Mouse (Mus musculus) G1E (cell line): ENCODE measurements at regions not wholly inside any gene's neighbourhood (a gene's known extent, or its start where the extent isn't known, plus 50 kb on each side); places are given as distances from the start of the nearest gene placed in this dataset.

Source experiments
- CTCF ChIP-seq: IDR thresholded peaks from 2 replicates; pipeline ENCODE4 v1.5.1; 2012; ENCODE audit warnings: low read depth, low read length, inconsistent platforms, mixed read lengths
- GATA2 ChIP-seq: IDR thresholded peaks from 2 replicates; pipeline ENCODE4 v1.6.1; 2012; ENCODE audit warnings: low read depth, low read length, inconsistent platforms, borderline replicate concordance
- TAL1 ChIP-seq: conservative IDR thresholded peaks from 2 replicates; pipeline ENCODE4 v1.6.1; 2012; ENCODE audit warnings: low read depth, low read length, inconsistent platforms, mixed read lengths

DNA sequence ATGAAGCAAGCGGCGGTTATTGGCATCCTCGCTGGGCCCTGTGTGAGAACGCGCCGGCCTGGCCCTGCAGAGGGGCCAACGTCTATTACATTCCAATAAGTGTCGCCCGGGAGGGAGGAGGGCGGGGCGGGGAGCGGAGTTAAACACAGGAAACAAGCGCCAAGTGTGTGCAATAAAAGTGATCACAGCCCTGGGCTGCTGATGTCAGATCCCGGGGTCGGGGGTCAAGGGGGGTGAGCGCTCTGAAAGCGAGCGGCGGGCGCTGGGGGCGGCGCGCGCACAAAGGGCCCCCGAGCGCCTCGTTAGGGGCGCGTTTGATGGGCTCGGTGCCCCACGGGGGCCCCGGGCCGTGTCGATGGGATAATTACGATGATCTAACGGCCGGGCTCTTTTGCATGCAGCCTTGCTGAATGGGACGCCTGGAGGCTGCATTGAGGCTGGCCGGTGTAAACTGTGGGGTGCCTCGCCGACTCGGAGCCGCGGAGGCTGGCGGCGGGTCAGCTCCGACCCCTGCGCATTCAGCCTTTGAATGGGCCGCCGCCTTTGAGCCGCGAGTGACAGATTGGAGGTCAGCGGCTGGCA is 178.9 kb downstream of the Tfap2c start:
- TF ChIP-seq CTCF (no peak), TAL1 (no peak), GATA2 (no peak)
